Mouse (Mus musculus): ENCODE data around the gene Syce1.

The Syce1 gene

GRCm38 (mm10) chr7:140760647-140761046 is 27.0 kb downstream of the Syce1 start:
- Histone ChIP-seq H3K36me3 (ENCODE audit: insufficient read depth, low read length) (no peaks in the 10 kb centered on the region), H3K27me3 (ENCODE audit: insufficient read depth, low read length) (no peaks in the 10 kb centered on the region), H3K4me3 (replicated peaks; ENCODE audit: low read length) (no peak overlapping the region), H3K9me3 (ENCODE audit: low read length) (no peaks in the 10 kb centered on the region), H3K4me1 (replicated peaks; ENCODE audit: low read depth, low read length) (no peaks in the 10 kb centered on the region)
- TF ChIP-seq CTCF (conservative IDR thresholded peaks at IDR 0.05; ENCODE audit: low read length), result no peak
- TF ChIP-seq NANOG (IDR thresholded peaks at IDR 0.05; ENCODE audit: borderline replicate concordance, low read length), result no peak
- TF ChIP-seq POU5F1 (IDR thresholded peaks at IDR 0.05; ENCODE audit: borderline replicate concordance, low read length), result no peak

GRCm38 (mm10) chr7:140756151-140756854 is 31.3 kb downstream of the Syce1 start:
- no peak for TF ChIP-seq CTCF (conservative IDR thresholded peaks at IDR 0.05; ENCODE audit: low read length)
- TF ChIP-seq NANOG (IDR thresholded peaks at IDR 0.05; ENCODE audit: borderline replicate concordance, low read length), result no peak
- no peak for TF ChIP-seq POU5F1 (IDR thresholded peaks at IDR 0.05; ENCODE audit: borderline replicate concordance, low read length)
- H3K4me1 ChIP-seq (replicated peaks; ENCODE audit: low read depth, low read length), result no peaks in the 10 kb centered on the region
- H3K9me3 ChIP-seq (ENCODE audit: low read length), result no peaks in the 10 kb centered on the region
- H3K36me3 ChIP-seq (ENCODE audit: insufficient read depth, low read length), result no peaks in the 10 kb centered on the region
- no peak overlapping the region for H3K4me3 ChIP-seq (replicated peaks; ENCODE audit: low read length)
- H3K27me3 ChIP-seq (ENCODE audit: insufficient read depth, low read length), result no peaks in the 10 kb centered on the region

GRCm38 (mm10) chr7:140754556-140754955 is 33.1 kb downstream of the Syce1 start:
- no peaks in the 10 kb centered on the region for H3K4me1 ChIP-seq (replicated peaks; ENCODE audit: low read depth, low read length)
- TF ChIP-seq POU5F1 (IDR thresholded peaks at IDR 0.05; ENCODE audit: borderline replicate concordance, low read length) (no peak), NANOG (IDR thresholded peaks at IDR 0.05; ENCODE audit: borderline replicate concordance, low read length) (no peak), CTCF (conservative IDR thresholded peaks at IDR 0.05; ENCODE audit: low read length) (no peak)
- no peaks in the 10 kb centered on the region for H3K9me3 ChIP-seq (ENCODE audit: low read length)
- H3K36me3 ChIP-seq (ENCODE audit: insufficient read depth, low read length), result no peaks in the 10 kb centered on the region
- H3K4me3 ChIP-seq (replicated peaks; ENCODE audit: low read length), result no peak overlapping the region
- H3K27me3 ChIP-seq (ENCODE audit: insufficient read depth, low read length), result no peaks in the 10 kb centered on the region

- no peaks in the 10 kb centered on the region for H3K9me3 ChIP-seq (ENCODE audit: low read length)
- no peak for TF ChIP-seq NANOG (IDR thresholded peaks at IDR 0.05; ENCODE audit: borderline replicate concordance, low read length)
- TF ChIP-seq CTCF (conservative IDR thresholded peaks at IDR 0.05; ENCODE audit: low read length), result no peak
- no peak for TF ChIP-seq POU5F1 (IDR thresholded peaks at IDR 0.05; ENCODE audit: borderline replicate concordance, low read length)
- no peaks in the 10 kb centered on the region for H3K36me3 ChIP-seq (ENCODE audit: insufficient read depth, low read length)
- H3K4me1 ChIP-seq (replicated peaks; ENCODE audit: low read depth, low read length), result no peaks in the 10 kb centered on the region
- H3K27me3 ChIP-seq (ENCODE audit: insufficient read depth, low read length), result peaks cover 3% of the 10 kb centered on the region; the same call in 1 of the 2 replicates
- H3K4me3 ChIP-seq (replicated peaks; ENCODE audit: low read length), result no peak overlapping the region
These were observed 38.9 kb downstream of the Syce1 start for GRCm38 (mm10) chr7:140748827-140749160.

- Histone ChIP-seq H3K4me1 (replicated peaks; ENCODE audit: low read depth, low read length) (no peaks in the 10 kb centered on the region), H3K9me3 (ENCODE audit: low read length) (no peaks in the 10 kb centered on the region), H3K36me3 (ENCODE audit: insufficient read depth, low read length) (no peaks in the 10 kb centered on the region), H3K4me3 (replicated peaks; ENCODE audit: low read length) (no peak overlapping the region), H3K27me3 (ENCODE audit: insufficient read depth, low read length) (peaks cover 3% of the 10 kb centered on the region; the same call in 1 of the 2 replicates)
- TF ChIP-seq NANOG (IDR thresholded peaks at IDR 0.05; ENCODE audit: borderline replicate concordance, low read length) (no peak), POU5F1 (IDR thresholded peaks at IDR 0.05; ENCODE audit: borderline replicate concordance, low read length) (no peak), CTCF (conservative IDR thresholded peaks at IDR 0.05; ENCODE audit: low read length) (no peak)
These were observed 39.4 kb downstream of the Syce1 start for GRCm38 (mm10) chr7:140748116-140748826.

- no peaks in the 10 kb centered on the region for H3K9me3 ChIP-seq (ENCODE audit: low read length)
- no peak overlapping the region for H3K4me3 ChIP-seq (replicated peaks; ENCODE audit: low read length)
- no peaks in the 10 kb centered on the region for H3K36me3 ChIP-seq (ENCODE audit: insufficient read depth, low read length)
- H3K27me3 ChIP-seq (ENCODE audit: insufficient read depth, low read length), result peaks cover 3% of the 10 kb centered on the region; the same call in 1 of the 2 replicates
- TF ChIP-seq CTCF (conservative IDR thresholded peaks at IDR 0.05; ENCODE audit: low read length), result no peak
- TF ChIP-seq POU5F1 (IDR thresholded peaks at IDR 0.05; ENCODE audit: borderline replicate concordance, low read length), result no peak
- no peak for TF ChIP-seq NANOG (IDR thresholded peaks at IDR 0.05; ENCODE audit: borderline replicate concordance, low read length)
- H3K4me1 ChIP-seq (replicated peaks; ENCODE audit: low read depth, low read length), result no peaks in the 10 kb centered on the region
These were observed 40.2 kb downstream of the Syce1 start for GRCm38 (mm10) chr7:140747402-140747801.

- Histone ChIP-seq H3K27me3 (ENCODE audit: insufficient read depth, low read length) (no peaks in the 10 kb centered on the region), H3K9me3 (ENCODE audit: low read length) (no peaks in the 10 kb centered on the region), H3K4me3 (replicated peaks; ENCODE audit: low read length) (no peak overlapping the region), H3K4me1 (replicated peaks; ENCODE audit: low read depth, low read length) (no peaks in the 10 kb centered on the region), H3K36me3 (ENCODE audit: insufficient read depth, low read length) (no peaks in the 10 kb centered on the region)
- TF ChIP-seq NANOG (IDR thresholded peaks at IDR 0.05; ENCODE audit: borderline replicate concordance, low read length) (no peak), POU5F1 (IDR thresholded peaks at IDR 0.05; ENCODE audit: borderline replicate concordance, low read length) (no peak)
These were observed 54.5 kb downstream of the Syce1 start for GRCm38 (mm10) chr7:140733162-140733561.

All from E14TG2a.4 (cell line).